In the genomic region with DNA sequence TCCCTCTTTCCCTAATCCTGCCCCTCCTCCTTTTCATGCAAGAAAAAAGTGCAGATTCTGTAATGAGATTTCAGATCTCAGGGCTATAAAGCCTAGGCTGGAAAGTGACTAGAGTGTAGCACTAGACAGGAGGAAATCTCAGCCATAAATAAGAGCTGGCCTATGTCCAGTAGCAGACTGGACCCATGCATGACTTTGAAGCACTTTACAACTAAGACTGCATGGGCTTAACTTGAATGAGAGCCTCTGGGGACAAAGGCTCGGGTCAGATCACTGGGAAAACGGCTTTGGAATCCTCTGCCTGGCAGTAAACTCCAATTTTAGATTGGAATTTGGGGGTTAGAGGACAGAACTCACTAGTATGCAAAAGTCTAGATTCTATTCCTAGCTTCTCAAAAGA, we compare ENCODE assay signal across 19 mouse cellular contexts.
DNase-seq lines count a peak whose midpoint lies in the region; ATAC-seq lines count a peak whose summit lies in the region.
"Had no signal": no experiment of that assay in that cellular context is flagged by ENCODE, and none has a peak within 500 bp of the region (broad histone marks: within the 10 kb centered on the region; RNA-seq: fewer than 3 reads in every experiment).

No protein-coding gene starts in this region.

- no peaks in the 10 kb centered on the region for H3K27me3 ChIP-seq in lung, embryonic 15.5 days
- no peaks in the 10 kb centered on the region for H3K27me3 ChIP-seq in kidney, embryonic 16.5 days (ENCODE audit: insufficient read depth, low read length)
- H3K27me3 ChIP-seq: embryonic facial prominence, embryonic 13.5 days; limb, embryonic 15.5 days; midbrain, embryonic 15.5 days had no signal

- H3K36me3 ChIP-seq in lung, embryonic 15.5 days, result no peaks in the 10 kb centered on the region
- H3K36me3 ChIP-seq in kidney, embryonic 16.5 days (ENCODE audit: insufficient read depth, low read length), result no peaks in the 10 kb centered on the region
- H3K36me3 ChIP-seq: embryonic facial prominence, embryonic 13.5 days; forebrain, embryonic 10.5 days; hindbrain, embryonic 10.5 days; limb, embryonic 15.5 days; midbrain, embryonic 15.5 days had no signal

- H3K9me3 ChIP-seq in lung, embryonic 15.5 days, result no peaks in the 10 kb centered on the region
- no peaks in the 10 kb centered on the region for H3K9me3 ChIP-seq in kidney, embryonic 16.5 days (ENCODE audit: low read length)
- H3K9me3 ChIP-seq: embryonic facial prominence, embryonic 13.5 days; forebrain, embryonic 10.5 days; hindbrain, embryonic 10.5 days; limb, embryonic 15.5 days; midbrain, embryonic 15.5 days had no signal

- peak; percentile 62 for ATAC-seq in lung, embryonic 15.5 days (ENCODE audit: borderline replicate concordance, extremely low read depth, low FRiP score, low TSS enrichment)
- ATAC-seq in kidney, embryonic 16.5 days (ENCODE audit: low FRiP score, low TSS enrichment), result peak; percentile 94
- ATAC-seq in frontal cortex, adult (ENCODE audit: low TSS enrichment), result no peak
- ATAC-seq: midbrain, embryonic 15.5 days had no signal

- no peak overlapping the region for H3K9ac ChIP-seq in lung, embryonic 15.5 days
- no peak overlapping the region for H3K9ac ChIP-seq in kidney, embryonic 16.5 days (replicated peaks; ENCODE audit: low read length)
- H3K9ac ChIP-seq: embryonic facial prominence, embryonic 13.5 days; limb, embryonic 15.5 days; midbrain, embryonic 15.5 days had no signal

- no peak overlapping the region for H3K27ac ChIP-seq in lung, embryonic 15.5 days
- no peak overlapping the region for H3K27ac ChIP-seq in kidney, embryonic 16.5 days (ENCODE audit: low read length)
- H3K27ac ChIP-seq: embryonic facial prominence, embryonic 13.5 days; forebrain, embryonic 10.5 days; hindbrain, embryonic 10.5 days; limb, embryonic 15.5 days; midbrain, embryonic 15.5 days had no signal

- no peak overlapping the region for H3K4me2 ChIP-seq in lung, embryonic 15.5 days
- H3K4me2 ChIP-seq in kidney, embryonic 16.5 days (replicated peaks; ENCODE audit: low read depth, low read length), result no peak overlapping the region
- H3K4me2 ChIP-seq: embryonic facial prominence, embryonic 13.5 days; limb, embryonic 15.5 days; midbrain, embryonic 15.5 days had no signal

- peaks cover 5% of the 10 kb centered on the region; the same call in 1 of the 2 replicates for H3K4me1 ChIP-seq in lung, embryonic 15.5 days
- peaks cover 8% of the 10 kb centered on the region; the same call in 1 of the 2 replicates for H3K4me1 ChIP-seq in kidney, embryonic 16.5 days (ENCODE audit: insufficient read depth, low read length)
- H3K4me1 ChIP-seq: midbrain, embryonic 15.5 days had no signal

- DNase-seq in gastrocnemius, adult 18-20 months (ENCODE audit: low spot score), result peak; percentile 12
- DNase-seq in gastrocnemius, postnatal 4 days (ENCODE audit: low spot score in 2 of 2), result no peak
- DNase-seq in lung, postnatal 14 days, result no peak
- no peak for DNase-seq in layer of hippocampus, postnatal 25 days (ENCODE audit: extremely low spot score in 1 of 2, low spot score in 1 of 2)
- no peak for DNase-seq in frontal cortex, postnatal 25 days (ENCODE audit: low spot score in 2 of 2)
- DNase-seq: adrenal gland, postnatal 10 days; cerebellum, adult 18-20 months; gastrocnemius, postnatal 14 days; retina, postnatal 1 day; right cerebral cortex, postnatal 4 days; thymus, postnatal 25 days had no signal

- 39% methylated on average over 2 of the region's 2 CpGs for WGBS in lung, embryonic 15.5 days
- WGBS in kidney, embryonic 16.5 days, result 30% methylated on average over 2 of the region's 2 CpGs

- H3K4me3 ChIP-seq in lung, embryonic 15.5 days, result no peak overlapping the region
- H3K4me3 ChIP-seq in kidney, embryonic 16.5 days (ENCODE audit: low read length), result no peak overlapping the region
- H3K4me3 ChIP-seq: embryonic facial prominence, embryonic 13.5 days; forebrain, embryonic 10.5 days; hindbrain, embryonic 10.5 days; limb, embryonic 15.5 days; midbrain, embryonic 15.5 days had no signal
